Mouse (Mus musculus) cerebellum, adult 8-10 months (tissue): ENCODE data around the gene H3f3a.

Experiments used
- DNase-seq: peaks from one replicate; pipeline ENCODE4 v3.0.0; 2022

H3f3a gene

GRCm38 (mm10) chr1:180822276-180822675, 8.5 kb upstream of the H3f3a start:
- no peak for DNase-seq

GRCm38 (mm10) chr1:180821101-180821500, 7.4 kb upstream of the H3f3a start:
- no peak for DNase-seq

- DNase-seq, result no peak
Observed at GRCm38 (mm10) chr1:180818000-180818399, 4.3 kb upstream of the H3f3a start.

- DNase-seq, result no peak
Observed at GRCm38 (mm10) chr1:180815371-180816024, 1.8 kb upstream of the H3f3a start.

GRCm38 (mm10) chr1:180813409-180813884, 296 bp downstream of the H3f3a start:
- peak; percentile 93 for DNase-seq

- peak; percentile 56 for DNase-seq
Observed at GRCm38 (mm10) chr1:180812463-180813408, 1.0 kb downstream of the H3f3a start.

GRCm38 (mm10) chr1:180811596-180812462, 1.9 kb downstream of the H3f3a start:
- no peak for DNase-seq

GRCm38 (mm10) chr1:180810976-180811375, 2.8 kb downstream of the H3f3a start:
- no peak for DNase-seq

- DNase-seq, result no peak
Observed at GRCm38 (mm10) chr1:180808831-180809230, 4.9 kb downstream of the H3f3a start.

GRCm38 (mm10) chr1:180803881-180804280, 9.9 kb downstream of the H3f3a start:
- no peak for DNase-seq

GRCm38 (mm10) chr1:180801466-180801994, 12.2 kb downstream of the H3f3a start:
- DNase-seq, result no peak

- DNase-seq, result no peak
Observed at GRCm38 (mm10) chr1:180800814-180801213, 12.9 kb downstream of the H3f3a start.

GRCm38 (mm10) chr1:180800022-180800421, 13.7 kb downstream of the H3f3a start:
- no peak for DNase-seq

GRCm38 (mm10) chr1:180799253-180799652, 14.5 kb downstream of the H3f3a start:
- DNase-seq, result no peak

GRCm38 (mm10) chr1:180798660-180799059, 15.1 kb downstream of the H3f3a start:
- no peak for DNase-seq

GRCm38 (mm10) chr1:180794170-180794569, 19.6 kb downstream of the H3f3a start:
- peak; percentile 72 for DNase-seq

GRCm38 (mm10) chr1:180793445-180794117, 20.2 kb downstream of the H3f3a start:
- DNase-seq, result no peak

- peak; percentile 72 for DNase-seq
Observed at GRCm38 (mm10) chr1:180792814-180793213, 20.9 kb downstream of the H3f3a start.

GRCm38 (mm10) chr1:180791821-180792480, 21.8 kb downstream of the H3f3a start:
- no peak for DNase-seq

- DNase-seq, result no peak
Observed at GRCm38 (mm10) chr1:180783580-180783928, 30.2 kb downstream of the H3f3a start.

GRCm38 (mm10) chr1:180782906-180783579, 30.7 kb downstream of the H3f3a start:
- no peak for DNase-seq
